Mouse (Mus musculus): ENCODE data around the gene Ddt.

The Ddt gene

GRCm38 (mm10) chr10:75772795-75773664 is at the start of gene Ddt:
TSS of gene Ddt (minus strand) at chr10:75773414.
- DNase-seq (ENCODE audit: low read depth, low spot score), result peak; percentile 92

DNA sequence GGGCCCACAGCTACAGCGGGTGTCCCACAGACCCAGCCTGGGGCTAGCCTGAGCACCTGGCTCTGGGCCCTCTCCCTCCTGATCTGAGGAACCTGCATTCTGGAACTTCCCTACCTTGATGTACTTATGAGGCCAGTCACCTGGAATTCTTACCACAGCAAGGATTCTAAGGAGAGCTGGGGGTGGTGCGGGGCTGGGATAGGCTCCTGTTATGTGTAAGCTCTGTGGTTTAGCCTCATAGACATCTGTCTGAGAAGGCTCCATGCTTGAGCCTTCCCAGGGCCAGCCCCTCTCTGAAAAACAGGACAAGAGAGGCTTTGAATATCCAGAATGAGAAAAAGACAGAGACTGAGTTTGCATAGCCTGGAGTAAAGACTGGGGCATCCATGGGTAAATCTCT is 49.2 kb upstream of the Ddt start, which contains the start of gene Gstt4:
Gene Gstt4 (minus strand): TSS at position 101 of the 400 bp plus-strand sequence.
- no peak for DNase-seq (ENCODE audit: low read depth, low spot score)

DNA sequence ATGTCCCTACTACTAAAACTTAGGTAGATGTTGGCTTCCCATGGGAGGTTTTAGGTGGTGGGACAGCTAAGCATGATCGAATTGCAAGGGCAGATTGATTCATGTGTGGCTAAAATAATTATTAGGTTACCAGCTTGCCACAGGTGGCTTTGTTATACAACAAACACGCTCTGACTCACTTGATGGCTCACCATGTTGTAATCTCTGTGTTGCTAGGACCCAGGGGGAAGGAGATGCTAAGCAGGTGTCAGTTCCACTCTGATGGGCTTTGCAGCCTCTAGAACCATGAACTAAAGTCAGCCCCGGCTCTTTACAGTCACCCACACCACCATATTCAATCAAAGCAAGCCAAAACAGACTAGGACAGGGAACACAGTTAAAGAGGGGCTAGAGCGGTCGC is 46.7 kb upstream of the Ddt start:
- no peak for DNase-seq (ENCODE audit: low read depth, low spot score)

- DNase-seq (ENCODE audit: low read depth, low spot score), result no peak
Observed at GRCm38 (mm10) chr10:75818641-75819040, 45.4 kb upstream of the Ddt start.

DNA sequence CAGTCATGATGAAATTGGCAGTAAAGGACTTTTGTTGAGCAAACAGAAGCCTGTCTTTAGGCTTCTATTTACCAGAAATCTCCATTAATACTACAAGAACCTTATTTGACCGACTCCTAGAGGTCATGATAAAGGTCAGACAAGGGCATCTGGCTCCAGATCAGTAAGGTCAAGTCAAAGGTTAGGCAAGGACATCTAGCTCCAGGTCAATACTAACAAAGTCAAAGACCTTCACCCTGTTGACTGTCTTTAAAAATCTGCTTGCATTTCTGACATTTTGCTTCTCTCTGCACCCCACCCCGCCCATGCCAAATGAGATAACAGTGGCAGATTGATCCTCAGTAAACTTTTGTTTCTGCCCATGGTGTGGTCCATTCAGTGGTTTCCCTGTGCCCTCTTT is 31.0 kb upstream of the Ddt start:
- no peak for DNase-seq (ENCODE audit: low read depth, low spot score)

DNA sequence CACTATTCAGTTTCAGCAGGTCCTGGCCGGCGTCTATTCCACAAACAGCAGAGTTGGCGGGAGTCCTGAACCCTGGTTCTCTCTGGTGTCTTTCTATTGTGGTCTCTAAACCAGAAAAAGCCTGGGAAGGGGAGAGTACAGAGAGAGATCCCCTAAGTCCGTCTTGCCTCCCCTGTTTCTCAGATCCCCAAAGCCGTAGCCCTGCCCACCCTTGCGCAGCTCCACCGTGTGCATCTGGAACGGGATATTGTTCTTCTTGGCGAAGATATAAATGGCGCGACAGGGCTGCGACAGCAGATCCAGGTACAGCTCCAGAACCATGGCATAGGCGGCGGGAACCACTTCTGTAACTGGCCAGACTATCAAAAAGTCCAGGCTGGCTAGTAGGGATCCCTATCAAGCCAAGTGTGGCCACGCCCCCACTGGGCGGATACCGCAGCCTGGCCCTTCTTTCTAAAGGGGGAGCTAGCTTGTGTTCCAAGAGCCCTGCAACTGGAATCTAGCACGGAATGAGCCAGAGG is 25.0 kb upstream of the Ddt start, which contains the start of gene Gstt1:
Gene Gstt1 (minus strand): TSS at position 409 of the 521 bp plus-strand sequence.
- no peak for DNase-seq (ENCODE audit: low read depth, low spot score)

DNA sequence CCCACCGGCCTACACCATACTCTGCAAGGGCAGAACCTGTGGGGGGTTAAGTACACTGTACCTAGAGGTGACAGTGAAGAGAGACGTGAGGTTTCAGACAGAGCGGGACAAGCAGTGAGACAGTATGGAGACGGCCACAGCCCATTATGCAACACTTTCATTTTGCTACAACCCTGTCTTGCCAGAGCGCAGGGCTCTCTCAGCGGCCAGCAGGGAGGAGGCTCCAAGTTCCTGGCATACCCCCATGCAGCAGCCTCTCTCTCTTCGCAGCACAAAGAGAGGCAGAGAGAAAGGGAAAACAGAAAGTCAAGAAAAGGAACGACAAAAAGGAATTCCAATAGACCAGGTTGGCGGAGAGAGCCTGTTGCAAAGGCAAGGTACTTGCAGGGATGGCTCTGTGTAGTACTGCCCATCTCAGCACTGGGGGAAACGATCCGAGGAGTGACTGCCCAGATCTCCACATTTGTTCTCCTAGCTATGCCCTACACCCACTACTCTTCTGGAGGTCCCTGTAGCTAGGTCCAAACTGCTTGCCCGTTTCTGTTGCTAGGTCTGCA is 24.5 kb upstream of the Ddt start:
- no peak for DNase-seq (ENCODE audit: low read depth, low spot score)

DNA sequence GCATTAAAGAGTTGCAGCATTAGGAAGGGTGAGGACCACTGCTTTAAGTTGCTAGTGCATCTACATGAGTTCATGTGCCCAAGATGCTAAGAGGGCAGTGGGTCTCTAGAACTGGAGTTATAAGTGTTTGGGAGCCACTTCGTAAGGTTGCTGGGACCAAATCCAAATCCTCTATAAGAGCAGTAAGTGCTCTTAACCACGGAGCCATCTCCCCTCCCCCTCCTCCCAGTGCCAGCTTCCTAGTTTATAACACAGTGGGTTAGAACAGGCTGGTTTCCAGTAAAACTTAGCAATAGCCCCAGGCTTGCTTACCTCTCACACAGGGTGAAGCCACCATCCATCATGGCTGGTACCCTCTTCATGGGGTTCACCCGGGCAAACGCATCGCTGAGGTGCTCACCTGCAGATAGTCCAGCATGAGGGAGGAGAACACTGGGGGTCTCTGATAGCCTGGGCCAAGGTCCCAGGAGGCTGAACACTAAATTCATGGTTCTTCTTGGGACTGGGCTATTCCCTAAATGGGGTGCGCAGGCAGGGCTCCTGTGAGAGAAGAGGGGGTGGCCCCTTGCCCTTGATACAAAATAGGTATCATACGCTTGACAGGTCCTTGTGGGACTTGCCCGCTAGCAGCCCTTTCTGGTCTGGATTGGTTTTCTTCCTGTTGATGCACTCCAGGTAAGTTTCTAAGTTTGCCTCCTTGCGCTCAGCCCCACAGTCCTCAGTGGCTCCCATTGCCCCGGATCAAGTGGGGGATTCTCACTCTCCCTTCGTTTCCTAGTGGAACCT is 23.7 kb upstream of the Ddt start:
- no peak for DNase-seq (ENCODE audit: low read depth, low spot score)

GRCm38 (mm10) chr10:75794880-75795279 is 21.7 kb upstream of the Ddt start:
- DNase-seq (ENCODE audit: low read depth, low spot score), result no peak

GRCm38 (mm10) chr10:75790773-75791172 is 17.6 kb upstream of the Ddt start:
- DNase-seq (ENCODE audit: low read depth, low spot score), result no peak

DNA sequence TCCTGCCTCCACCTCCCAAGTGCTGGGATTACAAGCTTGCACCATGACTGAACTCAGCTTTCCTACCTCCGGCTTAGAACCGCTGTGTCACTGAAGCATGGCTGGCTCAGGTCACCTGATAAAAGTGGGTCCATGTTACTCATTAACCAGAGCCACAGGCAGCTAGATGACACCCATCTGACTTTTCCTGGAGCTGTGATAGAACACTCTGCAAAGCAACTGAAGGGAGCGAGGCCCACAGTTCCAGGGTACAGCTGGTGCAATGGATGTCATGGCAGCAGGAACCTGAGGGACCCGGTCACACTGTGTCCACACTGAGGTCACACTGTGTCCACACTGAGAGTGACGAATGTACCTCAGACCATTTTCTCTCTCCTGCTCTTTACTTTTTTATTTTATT is 16.6 kb upstream of the Ddt start:
- no peak for DNase-seq (ENCODE audit: low read depth, low spot score)

- no peak for DNase-seq (ENCODE audit: low read depth, low spot score)
Observed at GRCm38 (mm10) chr10:75789081-75789735, 16.0 kb upstream of the Ddt start.

- no peak for DNase-seq (ENCODE audit: low read depth, low spot score)
Observed at GRCm38 (mm10) chr10:75788277-75788676, 15.1 kb upstream of the Ddt start.

GRCm38 (mm10) chr10:75785442-75785841 is 12.2 kb upstream of the Ddt start:
- no peak for DNase-seq (ENCODE audit: low read depth, low spot score)

DNA sequence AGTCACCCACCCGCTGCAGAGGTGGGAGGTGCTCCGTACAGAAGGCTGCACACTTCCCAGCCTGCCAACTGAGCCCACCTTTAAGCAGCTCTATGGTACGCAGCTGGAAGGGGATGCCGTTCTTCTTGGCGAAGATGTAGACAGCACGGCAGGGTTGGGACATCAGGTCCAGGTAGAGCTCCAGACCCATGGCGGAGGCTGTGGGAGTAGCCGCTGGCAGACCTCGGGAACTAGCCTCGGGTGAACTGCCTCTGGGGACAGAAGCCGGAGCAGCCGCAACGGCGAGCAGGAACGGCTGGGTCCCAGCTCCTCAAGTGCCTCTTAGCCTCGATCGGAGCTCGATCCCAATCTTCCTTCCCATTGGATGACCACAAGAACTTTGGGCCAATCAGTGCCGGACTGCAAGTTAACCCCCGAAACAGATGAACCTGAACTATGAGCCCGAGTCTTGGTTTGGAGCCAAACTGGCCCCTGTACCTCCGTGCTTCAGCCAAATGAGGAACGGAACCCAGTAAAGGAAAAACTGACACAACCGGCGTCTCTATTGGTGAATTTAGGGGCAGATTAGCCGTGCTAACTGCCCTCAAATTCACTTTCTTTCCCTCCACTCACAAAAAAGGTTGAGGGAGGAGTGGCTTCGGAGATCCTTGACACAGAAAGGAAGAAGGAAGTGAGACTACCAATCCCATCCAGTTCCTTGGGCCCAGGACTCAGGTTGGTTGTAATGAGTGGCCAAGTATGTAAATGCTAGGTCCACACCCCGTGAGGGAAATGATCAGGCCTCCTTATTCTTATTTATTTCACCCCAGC is 7.8 kb upstream of the Ddt start, which contains the start of the genes Gm20441 and Gstt3:
Gene Gm20441 (minus strand): TSS at position 186 of the 810 bp plus-strand sequence.
Gene Gstt3 (minus strand): TSS at position 646 of the 810 bp plus-strand sequence.
- DNase-seq (ENCODE audit: low read depth, low spot score), result no peak

DNA sequence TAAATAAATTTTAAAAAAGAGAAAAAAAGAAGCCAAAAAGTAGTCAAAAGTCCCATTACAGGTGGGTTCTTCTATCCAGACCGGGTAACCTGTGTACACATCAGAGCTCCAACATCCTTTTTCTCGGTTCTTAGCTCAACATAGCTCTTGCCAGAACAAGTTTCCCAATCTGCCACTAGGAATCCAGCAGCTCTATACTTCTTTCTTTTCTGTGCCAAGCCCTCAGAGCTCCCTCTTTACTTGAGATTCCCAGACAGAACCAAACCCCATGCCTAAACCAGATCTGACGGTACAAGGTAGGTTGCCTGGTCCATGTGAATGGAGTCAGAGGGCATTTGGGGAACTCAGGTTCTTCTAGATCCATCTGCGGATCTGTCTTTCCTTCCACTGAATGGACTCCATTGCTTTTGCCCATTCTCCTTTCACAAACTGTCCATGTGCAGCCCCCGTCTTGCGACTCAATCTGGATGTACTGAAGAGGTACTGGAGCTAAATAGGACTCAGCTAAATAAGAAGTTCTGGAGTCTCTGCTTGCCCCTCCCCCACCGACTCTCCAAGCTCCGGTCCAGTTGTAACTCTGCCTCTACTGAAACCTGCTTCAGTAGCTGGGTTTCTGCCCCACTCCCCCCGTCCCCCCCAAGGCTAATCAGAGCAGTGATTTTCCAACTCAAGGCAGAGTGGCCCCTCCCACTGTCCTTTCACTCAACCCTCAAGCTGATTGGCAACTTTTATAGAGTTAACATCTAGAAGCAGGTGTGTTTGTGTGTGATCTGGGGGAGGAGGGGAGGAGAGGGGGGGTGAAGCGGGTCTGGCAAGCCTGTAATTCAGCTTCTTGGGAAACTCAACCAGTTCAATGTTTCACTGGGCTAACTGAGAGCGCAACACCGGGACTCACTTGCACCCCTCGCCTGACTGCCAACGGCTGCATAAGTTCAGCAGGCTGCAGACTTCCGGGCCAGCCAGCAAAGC is 6.3 kb upstream of the Ddt start:
- DNase-seq (ENCODE audit: low read depth, low spot score), result no peak

- DNase-seq (ENCODE audit: low read depth, low spot score), result no peak
Observed at GRCm38 (mm10) chr10:75777885-75778284, 4.7 kb upstream of the Ddt start.

- no peak for DNase-seq (ENCODE audit: low read depth, low spot score)
Observed at GRCm38 (mm10) chr10:75776562-75776961, 3.3 kb upstream of the Ddt start.

- no peak for DNase-seq (ENCODE audit: low read depth, low spot score)
Observed at GRCm38 (mm10) chr10:75774587-75774986, 1.4 kb upstream of the Ddt start.

Measured in retina, adult 2 months (tissue).